Mouse (Mus musculus): Measurements from ENCODE around the gene Scap. TPM values are rescaled to one million over a fixed set of nuclear protein-coding genes. Genes with fewer than 3 reads are reported as not detected.

Scap gene
- total and polyA plus RNA-seq, 3 experiments, result 17.5 to 33.1 (median 28.0) TPM

DNA sequence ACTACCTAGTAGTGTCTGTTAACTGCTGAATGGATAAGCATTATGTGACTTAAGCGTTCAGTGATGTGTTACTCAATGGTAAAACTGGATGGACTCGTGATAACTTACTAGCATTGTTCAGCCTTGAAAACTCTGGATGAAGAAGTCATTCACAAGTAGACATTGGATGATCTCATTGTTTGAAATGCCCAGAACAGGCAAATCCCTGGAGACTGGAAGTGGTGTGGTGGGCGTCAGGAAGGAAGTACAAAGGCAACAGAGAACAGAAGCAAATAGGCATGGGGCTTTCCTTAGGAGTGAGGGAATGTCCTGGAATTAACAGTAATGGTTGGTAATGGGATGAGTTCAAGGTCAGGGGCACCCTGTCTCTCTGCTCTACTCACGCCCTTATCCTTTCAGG, 15.8 kb downstream of the Scap start:
- intact Hi-C loops (cut with DNase I), result no loop called here
- WGBS, result 55% methylated on average over 4 of the region's 4 CpGs
- no peak for DNase-seq
- Histone ChIP-seq H3K4me3 (no peak overlapping the region), H3K27ac (no peak overlapping the region), H3K4me1 (ENCODE audit: control insufficient read depth, insufficient read depth, low read length) (no peaks in the 10 kb centered on the region; the same call in 1 of the 2 replicates), H3K9ac (ENCODE audit: low read depth, low read length) (no peak overlapping the region), H3K79me2 (replicated peaks; ENCODE audit: control insufficient read depth, insufficient read depth, low read length) (no peaks in the 10 kb centered on the region; the same call in 1 of the 2 replicates), H3K36me3 (ENCODE audit: control insufficient read depth, insufficient read depth, low read length) (no peaks in the 10 kb centered on the region), H3K27me3 (ENCODE audit: control insufficient read depth, insufficient read depth, low read length) (no peaks in the 10 kb centered on the region)
- TF ChIP-seq POLR2A (IDR thresholded peaks at IDR 0.05; ENCODE audit: insufficient read depth, low read depth, low read length), result no peak
- TF ChIP-seq EP300 (IDR thresholded peaks at IDR 0.05; ENCODE audit: insufficient read depth, low read depth, low read length), result no peak
- no peak for TF ChIP-seq CTCF (IDR thresholded peaks at IDR 0.05)

DNA sequence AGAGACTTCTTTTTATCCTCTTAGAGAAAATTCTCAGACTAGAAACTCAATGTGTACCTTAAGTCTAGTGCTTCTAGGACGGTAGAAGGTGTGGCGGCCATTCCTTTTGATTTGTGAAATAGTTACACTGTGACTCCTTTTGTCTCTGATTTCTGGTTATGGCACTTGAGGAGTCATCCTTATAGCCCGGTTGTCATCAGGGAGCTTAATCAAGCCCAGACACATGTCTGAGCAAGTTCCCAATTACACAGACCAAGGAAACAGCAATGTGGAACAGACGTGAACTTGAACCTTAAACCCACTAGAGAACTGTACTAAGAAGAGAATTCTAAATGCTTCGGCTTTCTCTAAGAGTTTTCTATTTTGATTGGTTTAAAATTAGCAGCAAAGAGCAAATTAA, 17.1 kb downstream of the Scap start:
- intact Hi-C loops (cut with DNase I), result no loop called here
- Histone ChIP-seq H3K4me1 (ENCODE audit: control insufficient read depth, insufficient read depth, low read length) (no peaks in the 10 kb centered on the region; the same call in 1 of the 2 replicates), H3K79me2 (replicated peaks; ENCODE audit: control insufficient read depth, insufficient read depth, low read length) (no peaks in the 10 kb centered on the region; the same call in 1 of the 2 replicates), H3K9ac (ENCODE audit: low read depth, low read length) (no peak overlapping the region), H3K4me3 (no peak overlapping the region), H3K36me3 (ENCODE audit: control insufficient read depth, insufficient read depth, low read length) (no peaks in the 10 kb centered on the region), H3K27ac (no peak overlapping the region), H3K27me3 (ENCODE audit: control insufficient read depth, insufficient read depth, low read length) (no peaks in the 10 kb centered on the region)
- TF ChIP-seq CTCF (IDR thresholded peaks at IDR 0.05), result no peak
- no peak for TF ChIP-seq EP300 (IDR thresholded peaks at IDR 0.05; ENCODE audit: insufficient read depth, low read depth, low read length)
- TF ChIP-seq POLR2A (IDR thresholded peaks at IDR 0.05; ENCODE audit: insufficient read depth, low read depth, low read length), result no peak
- no peak for DNase-seq
- 92% methylated on average over 5 of the region's 5 CpGs for WGBS

DNA sequence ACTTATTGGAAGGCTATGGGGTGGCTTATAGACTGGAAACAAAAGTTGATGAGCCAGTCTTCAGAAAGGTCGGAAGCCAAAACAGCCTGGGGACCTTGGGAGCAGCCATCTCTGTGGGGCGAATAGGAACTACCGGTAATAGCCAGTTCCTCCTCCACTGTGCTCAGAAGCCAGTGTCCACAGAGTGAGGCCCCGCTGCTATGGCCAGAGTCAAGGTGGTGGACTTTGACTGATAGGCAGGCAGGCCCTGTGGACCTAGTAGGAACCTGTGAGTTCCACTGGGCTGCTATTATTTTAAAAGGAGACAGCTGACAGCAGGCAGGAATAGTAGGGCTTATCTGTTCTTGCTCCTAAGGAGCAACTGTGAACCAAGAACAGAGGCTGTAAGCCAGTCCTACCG, 17.5 kb downstream of the Scap start:
- intact Hi-C loops (cut with DNase I), result no loop called here
- 83% methylated on average over 5 of the region's 5 CpGs for WGBS
- Histone ChIP-seq H3K27ac (no peak overlapping the region), H3K4me1 (ENCODE audit: control insufficient read depth, insufficient read depth, low read length) (peaks cover 2% of the 10 kb centered on the region; the same call in 1 of the 2 replicates), H3K79me2 (replicated peaks; ENCODE audit: control insufficient read depth, insufficient read depth, low read length) (no peaks in the 10 kb centered on the region; the same call in 1 of the 2 replicates), H3K9ac (ENCODE audit: low read depth, low read length) (no peak overlapping the region), H3K36me3 (ENCODE audit: control insufficient read depth, insufficient read depth, low read length) (no peaks in the 10 kb centered on the region), H3K4me3 (no peak overlapping the region), H3K27me3 (ENCODE audit: control insufficient read depth, insufficient read depth, low read length) (no peaks in the 10 kb centered on the region)
- DNase-seq, result no peak
- TF ChIP-seq EP300 (IDR thresholded peaks at IDR 0.05; ENCODE audit: insufficient read depth, low read depth, low read length) (no peak), CTCF (IDR thresholded peaks at IDR 0.05) (no peak), POLR2A (IDR thresholded peaks at IDR 0.05; ENCODE audit: insufficient read depth, low read depth, low read length) (no peak)

DNA sequence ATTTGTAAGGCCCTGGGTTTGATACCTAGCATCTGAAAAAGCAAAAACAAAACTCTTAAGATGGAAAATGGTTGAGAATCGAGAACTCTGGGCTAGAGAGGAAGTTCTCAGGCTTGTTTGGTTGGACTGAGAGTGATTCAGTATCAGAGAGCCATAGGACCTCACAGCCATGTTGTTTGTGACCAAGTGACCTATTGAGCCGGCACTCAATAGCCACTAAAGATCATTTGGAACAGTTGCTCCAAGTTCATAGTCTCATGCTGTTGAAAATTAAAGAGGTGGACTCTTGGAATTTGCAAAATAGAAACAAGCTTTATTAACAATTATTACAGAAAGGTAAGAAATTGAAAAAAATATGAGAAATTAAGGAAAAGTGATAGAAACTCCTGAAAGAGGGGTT, 18.3 kb downstream of the Scap start:
- Histone ChIP-seq H3K36me3 (ENCODE audit: control insufficient read depth, insufficient read depth, low read length) (no peaks in the 10 kb centered on the region; the same call in 1 of the 2 replicates), H3K27ac (no peak overlapping the region), H3K79me2 (replicated peaks; ENCODE audit: control insufficient read depth, insufficient read depth, low read length) (no peaks in the 10 kb centered on the region), H3K27me3 (ENCODE audit: control insufficient read depth, insufficient read depth, low read length) (no peaks in the 10 kb centered on the region), H3K4me3 (no peak overlapping the region), H3K4me1 (ENCODE audit: control insufficient read depth, insufficient read depth, low read length) (peaks cover 2% of the 10 kb centered on the region; the same call in 1 of the 2 replicates), H3K9ac (ENCODE audit: low read depth, low read length) (no peak overlapping the region)
- TF ChIP-seq CTCF (IDR thresholded peaks at IDR 0.05) (no peak), EP300 (IDR thresholded peaks at IDR 0.05; ENCODE audit: insufficient read depth, low read depth, low read length) (no peak), POLR2A (IDR thresholded peaks at IDR 0.05; ENCODE audit: insufficient read depth, low read depth, low read length) (no peak)
- DNase-seq, result no peak
- 81% methylated on average over 2 of the region's 2 CpGs for WGBS
- intact Hi-C loops (cut with DNase I), result no loop called here

DNA sequence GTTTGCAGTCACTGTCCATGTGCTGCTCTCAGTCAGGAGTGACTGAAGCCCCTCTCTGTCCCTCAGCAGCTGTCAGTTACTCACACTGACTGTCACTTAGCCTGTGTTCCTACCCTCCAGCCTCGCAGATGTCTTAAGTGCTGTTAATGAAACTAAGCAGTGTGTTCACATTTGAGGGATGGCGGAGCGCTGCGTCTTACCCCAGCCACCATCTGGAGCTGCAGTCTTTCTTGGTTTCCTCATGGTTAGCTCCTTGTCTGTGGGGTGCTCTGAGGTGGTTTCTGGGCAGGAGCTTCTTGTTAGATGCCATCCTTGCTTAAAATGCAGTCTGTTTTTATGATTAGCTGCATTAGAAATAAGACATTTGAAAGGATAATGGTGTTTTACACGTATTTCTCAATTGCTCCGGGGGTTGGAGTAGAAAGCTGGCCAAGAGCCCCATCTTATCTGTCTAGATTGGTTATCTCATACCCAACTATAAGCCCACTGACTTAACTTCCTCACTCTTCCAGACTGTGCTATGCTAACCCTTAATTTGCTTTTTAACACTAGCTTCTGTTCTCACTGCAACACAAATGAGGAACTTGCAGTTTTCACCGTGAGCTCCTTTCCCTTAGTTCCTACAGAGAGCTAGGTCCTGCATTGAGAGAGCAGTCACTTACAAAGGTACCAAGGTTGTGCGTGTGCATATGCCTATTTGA, 19.0 kb downstream of the Scap start:
- 74% methylated on average over 8 of the region's 8 CpGs for WGBS
- no peaks in the 10 kb centered on the region for H3K79me2 ChIP-seq (replicated peaks; ENCODE audit: control insufficient read depth, insufficient read depth, low read length)
- H3K4me3 ChIP-seq, result no peak overlapping the region
- DNase-seq, result no peak
- H3K27me3 ChIP-seq (ENCODE audit: control insufficient read depth, insufficient read depth, low read length), result no peaks in the 10 kb centered on the region
- H3K27ac ChIP-seq, result no peak overlapping the region
- intact Hi-C loops (cut with DNase I), result no loop called here
- H3K36me3 ChIP-seq (ENCODE audit: control insufficient read depth, insufficient read depth, low read length), result no peaks in the 10 kb centered on the region; the same call in 1 of the 2 replicates
- TF ChIP-seq EP300 (IDR thresholded peaks at IDR 0.05; ENCODE audit: insufficient read depth, low read depth, low read length) (no peak), CTCF (IDR thresholded peaks at IDR 0.05) (no peak)
- H3K4me1 ChIP-seq (ENCODE audit: control insufficient read depth, insufficient read depth, low read length), result peaks cover 2% of the 10 kb centered on the region; the same call in 1 of the 2 replicates
- H3K9ac ChIP-seq (ENCODE audit: low read depth, low read length), result no peak overlapping the region

DNA sequence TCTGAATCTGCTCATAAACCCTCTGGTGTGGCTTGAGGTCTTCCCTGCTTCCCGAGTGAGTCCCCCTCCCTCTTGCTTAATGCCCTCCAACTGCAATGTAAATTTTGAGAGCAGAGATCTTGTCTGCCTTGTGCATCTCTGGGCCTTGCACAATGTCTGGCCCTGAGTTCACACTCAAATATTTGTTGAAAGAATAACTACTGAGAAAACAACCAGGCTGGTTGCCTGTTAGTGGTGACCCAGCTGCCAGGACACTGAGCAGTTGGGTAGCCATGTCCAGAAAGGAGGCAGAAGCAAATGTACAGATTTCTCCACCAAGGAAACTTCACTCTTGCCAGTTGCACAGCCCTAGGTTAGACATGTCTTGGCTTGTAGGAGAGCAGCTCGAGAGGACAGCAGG, 25.3 kb downstream of the Scap start:
- no peak for DNase-seq
- Histone ChIP-seq H3K36me3 (ENCODE audit: control insufficient read depth, insufficient read depth, low read length) (no peaks in the 10 kb centered on the region; the same call in 1 of the 2 replicates), H3K9ac (ENCODE audit: low read depth, low read length) (no peak overlapping the region), H3K27ac (no peak overlapping the region), H3K4me3 (no peak overlapping the region), H3K4me1 (ENCODE audit: control insufficient read depth, insufficient read depth, low read length) (peaks cover 2% of the 10 kb centered on the region; the same call in 1 of the 2 replicates), H3K27me3 (ENCODE audit: control insufficient read depth, insufficient read depth, low read length) (no peaks in the 10 kb centered on the region), H3K79me2 (replicated peaks; ENCODE audit: control insufficient read depth, insufficient read depth, low read length) (no peaks in the 10 kb centered on the region)
- no peak for TF ChIP-seq EP300 (IDR thresholded peaks at IDR 0.05; ENCODE audit: insufficient read depth, low read depth, low read length)
- no peak for TF ChIP-seq CTCF (IDR thresholded peaks at IDR 0.05)
- TF ChIP-seq POLR2A (IDR thresholded peaks at IDR 0.05; ENCODE audit: insufficient read depth, low read depth, low read length), result no peak
- 88% methylated on average over 2 of the region's 2 CpGs for WGBS
- intact Hi-C loops (cut with DNase I), result no loop called here

All from heart, adult 2 months (tissue).